Mouse (Mus musculus) lung, adult 2 months (tissue): ENCODE measurements around the gene Capn10. TPM values are rescaled to one million over a fixed set of nuclear protein-coding genes. Genes with fewer than 3 reads are reported as not detected.

Source experiments
- DNase-seq: peaks from one replicate; pipeline ENCODE4 v3.0.0; 2022
- H3K4me1 ChIP-seq: fragments of 200-500 bp; 2 replicates; pipeline ENCODE4 v1.6.1; 2011; ENCODE audit warnings: low read length; ENCODE audit not compliant: control insufficient read depth, insufficient read depth
- H3K4me3 ChIP-seq: fragments of 200-500 bp; replicated peaks from 2 replicates; pipeline ENCODE3; 2011; ENCODE audit warnings: low read depth, mild to moderate bottlenecking, control low read depth, low read length; ENCODE audit errors: extremely low read depth
- CTCF ChIP-seq: fragments of 200-500 bp; IDR thresholded peaks from 2 replicates; pipeline ENCODE4 v1.5.1; 2011; ENCODE audit warnings: mild to moderate bottlenecking, low read length, control low read depth; ENCODE audit not compliant: insufficient read depth
- POLR2A ChIP-seq: fragments of 200-500 bp; IDR thresholded peaks from 2 replicates; pipeline ENCODE4 v1.6.1; 2011; ENCODE audit warnings: low read depth, mild to moderate bottlenecking, control low read depth, low read length, borderline replicate concordance; ENCODE audit errors: extremely low read depth
- WGBS: fragments of 180-500 bp; shearing (Covaris S2); methylation state at CpG from one replicate; pipeline ENCODE4 v1.1.7; 2018; 5-methylcytosine and 5-hydroxymethylcytosine counted together
- polyA plus RNA-seq: library from polyadenylated mRNA; depleted of rRNA; stranded (reverse); fragments of >200 nt; gene quantifications from 2 replicates; pipeline ENCODE4 v1.2.3, GENCODE M21; 2012

The Capn10 gene
- polyA plus RNA-seq, 1 experiment = 27.3 TPM

DNA sequence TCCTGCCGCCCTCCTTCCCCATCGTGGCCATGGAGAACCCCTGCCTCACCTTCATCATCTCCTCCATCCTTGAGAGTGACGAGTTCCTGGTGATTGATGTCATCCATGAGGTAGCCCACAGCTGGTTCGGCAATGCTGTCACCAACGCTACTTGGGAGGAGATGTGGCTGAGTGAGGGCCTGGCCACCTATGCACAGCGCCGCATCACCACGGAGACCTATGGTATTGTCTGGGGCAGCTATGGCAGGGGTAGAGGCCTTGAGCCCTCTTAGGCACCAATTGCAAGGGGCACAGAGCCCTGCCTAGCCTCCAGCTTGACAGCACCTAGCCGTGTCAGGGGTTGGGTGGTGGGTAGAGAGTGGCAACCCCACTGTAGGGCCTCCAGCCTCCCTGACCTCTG is 17.5 kb upstream of the Capn10 start:
- no peak for DNase-seq
- no peak for TF ChIP-seq POLR2A
- no peak for TF ChIP-seq CTCF
- H3K4me1 ChIP-seq = peaks cover 12% of the 10 kb centered on the region
- WGBS = 90% methylated on average over 9 of the region's 9 CpGs
- no peak overlapping the region for H3K4me3 ChIP-seq

GRCm38 (mm10) chr1:92919151-92919550 is 15.0 kb upstream of the Capn10 start:
- TF ChIP-seq CTCF = no peak
- no peak for TF ChIP-seq POLR2A
- Histone ChIP-seq H3K4me1 (no peaks in the 10 kb centered on the region), H3K4me3 (no peak overlapping the region)
- 97% methylated on average over 11 of the region's 11 CpGs for WGBS
- no peak for DNase-seq

GRCm38 (mm10) chr1:92919775-92920174 is 14.4 kb upstream of the Capn10 start:
- WGBS = 69% methylated on average over 12 of the region's 12 CpGs
- TF ChIP-seq POLR2A (no peak), CTCF (no peak)

DNA sequence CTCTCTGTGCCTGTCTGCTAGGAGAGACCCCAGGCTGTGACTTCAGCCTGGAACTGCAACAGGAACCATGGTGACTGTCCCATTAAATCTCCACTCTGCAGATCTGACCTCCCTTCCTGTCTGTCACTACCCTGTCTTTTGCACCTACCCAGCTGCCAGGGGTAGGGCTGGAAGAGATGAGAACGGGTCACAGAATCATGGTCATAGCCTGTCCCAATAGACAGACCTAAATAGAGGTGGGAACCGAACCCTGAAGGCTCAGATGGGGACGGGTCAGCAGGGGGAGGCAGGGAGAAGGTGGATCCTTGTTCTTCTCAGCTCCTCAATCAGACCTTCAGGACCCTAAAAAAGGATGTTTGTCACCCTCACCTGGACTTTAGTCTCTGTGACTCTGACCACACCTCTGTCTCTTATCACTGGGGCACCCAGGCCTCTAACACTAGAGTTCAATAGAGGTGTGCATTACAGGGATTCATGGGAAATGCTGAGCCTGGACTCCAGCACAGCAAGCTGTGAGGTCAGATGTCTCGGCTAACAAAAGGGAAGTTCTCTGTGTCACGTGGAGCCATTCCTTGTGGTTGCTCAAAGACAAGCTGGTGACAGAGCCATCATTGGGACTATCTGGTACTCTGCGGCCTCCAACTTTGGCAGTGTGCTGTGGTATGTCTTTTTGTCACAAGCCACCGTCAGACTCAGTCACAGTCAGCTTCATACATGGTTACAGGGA is 13.5 kb upstream of the Capn10 start:
- DNase-seq = no peak
- no peaks in the 10 kb centered on the region for H3K4me1 ChIP-seq
- H3K4me3 ChIP-seq = no peak overlapping the region
- WGBS = 76% methylated on average over 7 of the region's 7 CpGs
- no peak for TF ChIP-seq POLR2A
- TF ChIP-seq CTCF = no peak

More at GRCm38 (mm10) chr1:92919775-92920174, 14.4 kb upstream of the Capn10 start:
- Histone ChIP-seq H3K4me3 (no peak overlapping the region), H3K4me1 (no peaks in the 10 kb centered on the region)
- DNase-seq = no peak

DNA sequence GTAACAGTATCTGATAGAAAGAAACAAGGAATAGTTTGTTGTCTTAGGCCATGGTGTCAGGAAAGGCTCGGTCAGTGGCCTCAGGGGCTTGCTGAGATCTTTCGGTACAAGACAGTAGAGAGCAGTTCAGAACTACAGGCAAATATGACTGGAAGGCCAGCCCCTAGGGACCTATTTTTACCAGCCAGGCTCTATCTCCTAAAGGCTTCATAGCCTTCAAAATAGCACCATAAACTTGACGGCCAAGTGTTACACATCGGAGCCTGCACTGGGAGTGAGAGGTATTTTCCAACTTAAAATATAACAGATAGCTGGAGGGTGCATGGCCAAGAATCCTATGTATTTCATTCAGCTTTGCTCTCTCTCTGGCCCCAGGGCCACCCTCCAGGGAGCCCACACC is 12.7 kb upstream of the Capn10 start:
- WGBS = 90% methylated on average over 4 of the region's 4 CpGs

GRCm38 (mm10) chr1:92930171-92930706 is 3.9 kb upstream of the Capn10 start:
- 11% methylated on average over 1 of the region's 1 CpGs for WGBS
- no peak for DNase-seq
- TF ChIP-seq CTCF = no peak
- TF ChIP-seq POLR2A = no peak
- H3K4me3 ChIP-seq = no peak overlapping the region
- peaks cover 5% of the 10 kb centered on the region for H3K4me1 ChIP-seq

More for the DNA sequence above, 12.7 kb upstream of the Capn10 start:
- no peak for DNase-seq
- H3K4me1 ChIP-seq = no peaks in the 10 kb centered on the region
- H3K4me3 ChIP-seq = no peak overlapping the region
- TF ChIP-seq POLR2A = no peak
- TF ChIP-seq CTCF = no peak

DNA sequence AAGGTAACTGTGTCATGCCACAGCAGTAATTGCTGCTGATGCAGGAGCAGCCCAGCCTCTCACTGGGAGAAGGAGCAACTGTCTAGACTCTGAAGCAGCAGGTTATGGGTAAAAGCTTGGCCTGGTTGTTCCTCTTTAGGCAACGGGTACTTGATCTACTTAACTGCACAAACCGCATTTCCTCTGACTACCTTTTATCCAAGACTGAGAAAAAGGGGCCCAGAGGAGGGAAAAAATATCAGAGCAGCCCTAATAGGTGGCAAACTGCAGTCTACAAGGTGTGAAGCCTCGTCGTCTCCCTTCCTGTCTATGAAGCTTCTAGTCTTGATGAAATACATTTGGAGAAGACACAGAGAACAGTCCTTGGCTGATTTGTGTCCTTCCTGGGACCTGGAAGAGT is 565 bp upstream of the Capn10 start:
- Histone ChIP-seq H3K4me3 (peak overlapping the region; percentile 70), H3K4me1 (peaks cover 9% of the 10 kb centered on the region)
- TF ChIP-seq POLR2A (no peak), CTCF (no peak)
- 62% methylated on average over 4 of the region's 4 CpGs for WGBS
- DNase-seq = no peak

DNA sequence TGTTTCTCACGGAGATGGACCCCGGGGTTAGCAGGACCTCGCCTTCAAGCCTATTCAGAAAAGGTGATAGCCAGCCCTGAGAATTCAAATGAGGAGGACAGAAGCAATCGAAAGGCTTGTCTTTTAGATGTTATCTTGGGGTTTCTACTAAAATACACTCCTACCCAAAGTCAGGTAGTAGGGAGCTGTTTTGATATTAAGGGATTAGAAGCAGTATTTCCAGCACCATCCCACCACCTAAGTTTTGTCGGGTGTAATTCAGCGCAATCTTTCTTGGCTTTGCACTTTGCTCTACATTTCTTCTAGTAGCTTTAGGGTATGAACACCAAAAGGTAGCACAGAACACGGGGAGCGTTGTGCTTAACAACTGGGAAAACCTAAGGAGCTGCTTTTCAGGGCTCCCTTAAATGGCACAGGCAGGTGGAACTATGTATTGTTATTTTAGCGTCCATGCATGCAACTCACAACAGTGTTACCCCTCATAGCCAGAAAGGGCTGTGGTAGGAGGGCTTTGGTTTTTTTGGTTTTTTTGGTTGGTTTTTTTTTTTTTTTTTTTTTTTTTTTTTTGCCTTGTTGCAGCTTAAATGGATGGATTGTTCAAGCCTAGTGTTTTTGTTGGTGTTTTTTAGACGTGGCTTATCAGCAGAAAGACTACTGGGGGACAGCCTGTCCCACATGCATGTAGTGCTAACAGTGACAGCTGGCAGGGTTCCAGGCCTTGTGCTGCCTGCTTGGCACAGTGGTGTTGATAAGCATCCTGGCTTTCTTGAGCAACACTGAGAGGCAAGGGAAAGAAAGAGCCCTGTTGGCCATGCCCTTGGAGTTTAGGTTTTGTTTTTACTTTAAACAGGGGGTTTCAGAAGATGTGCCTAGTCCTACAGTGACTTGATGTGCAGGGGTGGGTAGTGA is 1.1 kb downstream of the Capn10 start:
- DNase-seq = no peak
- TF ChIP-seq CTCF = no peak
- TF ChIP-seq POLR2A = no peak
- Histone ChIP-seq H3K4me1 (peaks cover 9% of the 10 kb centered on the region), H3K4me3 (peak overlapping the region; percentile 70)
- 11% methylated on average over 10 of the region's 10 CpGs for WGBS

- peaks cover 9% of the 10 kb centered on the region for H3K4me1 ChIP-seq
- TF ChIP-seq POLR2A = no peak
- 32% methylated on average over 2 of the region's 2 CpGs for WGBS
- no peak overlapping the region for H3K4me3 ChIP-seq
- no peak for DNase-seq
These were observed 1.8 kb downstream of the Capn10 start for GRCm38 (mm10) chr1:92935977-92936376.
